Mouse (Mus musculus) lung, adult 2 months (tissue): Measurements from ENCODE around the gene Plekha6.

ENCODE experiments used
- CTCF ChIP-seq: fragments of 200-500 bp; IDR thresholded peaks from 2 replicates; pipeline ENCODE4 v1.5.1; 2011; ENCODE audit warnings: mild to moderate bottlenecking, low read length, control low read depth; ENCODE audit not compliant: insufficient read depth
- POLR2A ChIP-seq: fragments of 200-500 bp; IDR thresholded peaks from 2 replicates; pipeline ENCODE4 v1.6.1; 2011; ENCODE audit warnings: low read depth, mild to moderate bottlenecking, control low read depth, low read length, borderline replicate concordance; ENCODE audit errors: extremely low read depth

GRCm38 (mm10) chr1:133118844-133119243 lies 45.2 kb upstream of the Plekha6 start:
- TF ChIP-seq CTCF (no peak), POLR2A (no peak)
